Mouse (Mus musculus): Measurements from ENCODE around the gene Slc22a6.

- TF ChIP-seq POLR2A (IDR thresholded peaks at IDR 0.05; ENCODE audit: borderline replicate concordance, extremely low read depth, low read depth, low read length): no peak
- no peak for TF ChIP-seq CTCF (IDR thresholded peaks at IDR 0.05; ENCODE audit: insufficient read depth, low read length)
Observed at GRCm38 (mm10) chr19:8614343-8614742, 3.5 kb upstream of the Slc22a6 start.
